Mouse (Mus musculus) neural tube, embryonic 11.5 days (tissue): Measurements from ENCODE around the gene Map2k1. TPM values are rescaled to one million over a fixed set of nuclear protein-coding genes. Genes with fewer than 3 reads are reported as not detected.

ENCODE experiments used
- ATAC-seq: fragments of 200-750 bp; cut with Nextera tagmentation; 2 replicates; pipeline ENCODE4 v1.8.0; 2017; ENCODE audit warnings: moderate number of reproducible peaks, mild to moderate bottlenecking, moderate TSS enrichment, moderate library complexity; ENCODE audit not compliant: insufficient read depth, low FRiP score, low TSS enrichment
- DNase-seq: peaks from one replicate; pipeline ENCODE4 v3.0.0-alpha.2; 2015; ENCODE audit warnings: low spot score
- H3K27ac ChIP-seq: fragments of 300-500 bp; sonication (generic); 2 replicates; pipeline ENCODE4 v1.5.1; 2014; ENCODE audit warnings: low read depth, mild to moderate bottlenecking, low read length
- H3K27me3 ChIP-seq: fragments of 300-500 bp; sonication (generic); 2 replicates; pipeline ENCODE4 v1.6.1; 2014; ENCODE audit warnings: mild to moderate bottlenecking, low read length, mixed read lengths; ENCODE audit not compliant: control insufficient read depth, insufficient read depth
- H3K36me3 ChIP-seq: fragments of 300-500 bp; sonication (generic); 2 replicates; pipeline ENCODE4 v1.6.1; 2014; ENCODE audit warnings: mild to moderate bottlenecking, low read length, moderate library complexity, mixed read lengths; ENCODE audit not compliant: control insufficient read depth, insufficient read depth
- H3K4me1 ChIP-seq: fragments of 300-500 bp; sonication (generic); 2 replicates; pipeline ENCODE4 v1.6.1; 2014; ENCODE audit warnings: low read length, mixed read lengths; ENCODE audit not compliant: control insufficient read depth, insufficient read depth
- H3K4me2 ChIP-seq: fragments of 300-500 bp; sonication (generic); 2 replicates; pipeline ENCODE4 v1.6.1; 2014; ENCODE audit warnings: low read depth, mild to moderate bottlenecking, moderate library complexity
- H3K4me3 ChIP-seq: fragments of 300-500 bp; sonication (generic); 2 replicates; pipeline ENCODE4 v1.5.1; 2014; ENCODE audit warnings: low read depth, low read length
- H3K9ac ChIP-seq: fragments of 300-500 bp; sonication (generic); 2 replicates; pipeline ENCODE4 v1.6.1; 2014; ENCODE audit warnings: mild to moderate bottlenecking, low read length
- H3K9me3 ChIP-seq: fragments of 300-500 bp; sonication (generic); 2 replicates; pipeline ENCODE4 v1.6.1; 2016; ENCODE audit warnings: low read length; ENCODE audit not compliant: control insufficient read depth
- WGBS: fragments of 180-500 bp; shearing (Covaris S2); extraction: QIAGEN DNeasy Blood & Tissue Kit; methylation state at CpG from one replicate; pipeline ENCODE4 v1.1.7; 2014; 5-methylcytosine and 5-hydroxymethylcytosine counted together
- polyA plus RNA-seq: library from polyadenylated mRNA; unstranded; fragments of >200 nt; fragmentation: Nextera tagmentation; extraction: Ambion mirVana; gene quantifications from 2 replicates; pipeline ENCODE4 v1.2.1, GENCODE M21; 2014

The Map2k1 gene
- polyA plus RNA-seq, 1 experiment from 2014 or later: 84.5 TPM

- Histone ChIP-seq H3K9ac (no peak overlapping the region), H3K27ac (no peak overlapping the region), H3K27me3 (no peaks in the 10 kb centered on the region), H3K4me2 (no peak overlapping the region), H3K4me3 (no peak overlapping the region), H3K36me3 (peaks cover 2% of the 10 kb centered on the region; the same call in 1 of the 2 replicates), H3K4me1 (no peaks in the 10 kb centered on the region), H3K9me3 (no peaks in the 10 kb centered on the region)
- 47% methylated on average over 2 of the region's 2 CpGs for WGBS
- ATAC-seq: no peak
- DNase-seq: no peak
These were observed 31.3 kb downstream of the Map2k1 start for GRCm38 (mm10) chr9:64222098-64222497.

- no peak overlapping the region for H3K9ac ChIP-seq
- WGBS: 79% methylated on average over 4 of the region's 4 CpGs
- no peak overlapping the region for H3K4me2 ChIP-seq
- no peaks in the 10 kb centered on the region for H3K4me1 ChIP-seq
- H3K27ac ChIP-seq: no peak overlapping the region
- no peaks in the 10 kb centered on the region for H3K27me3 ChIP-seq
- H3K9me3 ChIP-seq: no peaks in the 10 kb centered on the region
- H3K4me3 ChIP-seq: no peak overlapping the region
- DNase-seq (no peak), ATAC-seq (no peak)
- peaks cover 2% of the 10 kb centered on the region; the same call in 1 of the 2 replicates for H3K36me3 ChIP-seq
These were observed 32.0 kb downstream of the Map2k1 start for GRCm38 (mm10) chr9:64221480-64221879.

DNA sequence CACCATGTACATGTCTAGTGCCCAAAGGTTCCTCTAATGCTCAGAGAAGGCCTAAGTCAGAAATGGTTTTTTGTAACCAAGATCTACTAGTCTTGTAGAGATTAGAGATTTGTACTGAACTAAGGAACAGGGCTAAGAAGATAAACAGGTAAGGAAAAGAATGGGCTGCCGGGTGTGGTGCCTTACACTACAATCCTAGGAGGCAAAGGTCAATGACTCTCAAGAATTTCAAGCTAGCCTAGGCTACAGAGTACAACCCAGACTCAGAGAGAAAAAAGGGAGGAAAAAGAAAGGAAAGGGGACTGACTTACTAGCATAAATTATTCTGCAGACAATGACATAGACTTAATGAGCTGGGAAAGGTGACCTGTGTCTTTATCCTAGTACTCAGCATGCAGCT is 32.8 kb downstream of the Map2k1 start:
- no peak for DNase-seq
- H3K9ac ChIP-seq: no peak overlapping the region
- H3K36me3 ChIP-seq: peaks cover 2% of the 10 kb centered on the region; the same call in 1 of the 2 replicates
- H3K4me2 ChIP-seq: no peak overlapping the region
- H3K27me3 ChIP-seq: no peaks in the 10 kb centered on the region
- WGBS: 46% methylated on average over 1 of the region's 1 CpGs
- H3K9me3 ChIP-seq: no peaks in the 10 kb centered on the region
- H3K4me3 ChIP-seq: no peak overlapping the region
- H3K27ac ChIP-seq: no peak overlapping the region
- ATAC-seq: no peak
- H3K4me1 ChIP-seq: no peaks in the 10 kb centered on the region

DNA sequence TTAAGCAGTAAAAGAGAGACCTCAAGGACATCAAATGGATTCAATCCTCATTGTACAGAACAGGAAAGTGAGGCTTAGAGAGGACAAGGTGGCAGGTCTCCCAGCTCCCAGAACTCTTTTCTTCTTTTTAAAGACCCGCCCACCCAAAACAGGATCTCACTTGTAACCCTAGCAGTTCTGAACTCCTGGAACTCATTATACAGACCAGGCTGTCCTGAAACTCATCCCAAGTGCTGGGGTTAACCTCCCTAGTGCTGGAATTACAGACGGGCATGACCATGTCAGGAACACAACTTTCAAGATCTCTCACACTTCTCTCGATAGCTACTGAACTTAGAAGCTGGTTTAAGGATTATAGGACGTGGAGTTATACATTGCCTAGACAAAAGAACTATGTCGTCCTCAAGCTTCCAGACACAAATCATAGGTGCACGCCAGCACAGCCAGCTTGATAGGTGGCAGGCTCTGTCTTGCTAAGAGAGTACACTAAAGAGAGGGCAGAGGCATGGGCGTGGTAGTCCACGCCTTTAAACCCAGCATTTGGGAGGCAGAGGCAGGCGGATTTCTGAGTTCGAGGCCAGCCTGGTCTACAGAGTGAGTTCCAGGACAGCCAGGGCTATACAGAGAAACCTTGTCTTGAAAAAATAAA is 33.5 kb downstream of the Map2k1 start:
- H3K36me3 ChIP-seq: peaks cover 2% of the 10 kb centered on the region; the same call in 1 of the 2 replicates
- no peaks in the 10 kb centered on the region for H3K27me3 ChIP-seq
- DNase-seq (no peak), ATAC-seq (no peak)
- H3K27ac ChIP-seq: no peak overlapping the region
- WGBS: 84% methylated on average over 10 of the region's 10 CpGs
- no peak overlapping the region for H3K9ac ChIP-seq
- H3K4me1 ChIP-seq: no peaks in the 10 kb centered on the region
- no peaks in the 10 kb centered on the region for H3K9me3 ChIP-seq
- H3K4me2 ChIP-seq: no peak overlapping the region
- H3K4me3 ChIP-seq: no peak overlapping the region

DNA sequence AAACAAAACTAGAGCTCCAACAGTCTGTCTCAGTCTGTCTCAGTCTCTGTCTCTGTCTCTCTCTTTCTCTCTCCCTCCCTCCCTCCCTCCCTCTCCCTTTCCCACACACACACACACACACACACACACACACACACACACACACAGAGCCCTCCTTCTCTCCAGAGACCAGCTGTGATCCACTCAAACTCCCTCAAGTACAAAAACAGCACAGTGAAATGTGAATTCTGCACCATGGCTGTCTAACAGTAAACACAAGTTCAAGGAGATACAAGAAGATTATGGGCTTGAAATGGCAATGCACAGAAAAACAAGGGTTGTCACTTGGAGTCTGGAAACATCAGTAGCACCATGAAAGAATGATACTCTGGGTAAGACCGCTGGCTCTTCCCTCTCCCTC is 34.1 kb downstream of the Map2k1 start:
- ATAC-seq (no peak), DNase-seq (no peak)
- H3K27me3 ChIP-seq: no peaks in the 10 kb centered on the region
- no peaks in the 10 kb centered on the region for H3K36me3 ChIP-seq
- no peaks in the 10 kb centered on the region for H3K4me1 ChIP-seq
- H3K27ac ChIP-seq: no peak overlapping the region
- 85% methylated on average over 1 of the region's 1 CpGs for WGBS
- no peak overlapping the region for H3K9ac ChIP-seq
- no peak overlapping the region for H3K4me3 ChIP-seq
- H3K4me2 ChIP-seq: no peak overlapping the region
- H3K9me3 ChIP-seq: no peaks in the 10 kb centered on the region

GRCm38 (mm10) chr9:64217887-64218286 is 35.5 kb downstream of the Map2k1 start:
- ATAC-seq: no peak
- no peak overlapping the region for H3K9ac ChIP-seq
- no peak for DNase-seq
- H3K9me3 ChIP-seq: no peaks in the 10 kb centered on the region
- no peak overlapping the region for H3K4me3 ChIP-seq
- H3K4me1 ChIP-seq: no peaks in the 10 kb centered on the region
- H3K27ac ChIP-seq: no peak overlapping the region
- H3K36me3 ChIP-seq: no peaks in the 10 kb centered on the region
- H3K27me3 ChIP-seq: no peaks in the 10 kb centered on the region
- no peak overlapping the region for H3K4me2 ChIP-seq

DNA sequence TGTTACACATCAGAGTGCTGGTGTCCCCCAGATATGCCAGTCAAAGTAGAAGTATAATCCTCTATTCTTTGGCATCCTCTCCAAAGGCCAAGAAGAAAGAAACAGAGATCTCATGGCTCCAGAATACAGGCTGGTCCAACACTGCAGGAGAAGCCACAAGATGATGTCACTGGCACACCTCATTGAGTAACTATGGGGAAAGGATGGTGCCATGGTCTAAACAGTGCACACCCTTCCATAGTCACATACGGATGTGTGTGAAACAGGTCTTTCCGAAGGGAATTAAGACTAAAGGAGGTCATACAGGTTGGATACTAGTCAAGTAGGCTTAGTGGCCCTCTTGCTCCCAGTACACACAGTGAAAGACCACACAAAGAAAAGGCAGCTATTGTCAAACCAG is 36.8 kb downstream of the Map2k1 start:
- H3K4me3 ChIP-seq: no peak overlapping the region
- no peak overlapping the region for H3K9ac ChIP-seq
- H3K4me1 ChIP-seq: no peaks in the 10 kb centered on the region
- ATAC-seq: no peak
- H3K27ac ChIP-seq: no peak overlapping the region
- DNase-seq: no peak
- no peaks in the 10 kb centered on the region for H3K36me3 ChIP-seq
- no peaks in the 10 kb centered on the region for H3K27me3 ChIP-seq
- H3K4me2 ChIP-seq: no peak overlapping the region
- 96% methylated on average over 2 of the region's 2 CpGs for WGBS
- no peaks in the 10 kb centered on the region for H3K9me3 ChIP-seq

- no peak overlapping the region for H3K4me3 ChIP-seq
These were observed 37.3 kb downstream of the Map2k1 start for GRCm38 (mm10) chr9:64216090-64216489.

DNA sequence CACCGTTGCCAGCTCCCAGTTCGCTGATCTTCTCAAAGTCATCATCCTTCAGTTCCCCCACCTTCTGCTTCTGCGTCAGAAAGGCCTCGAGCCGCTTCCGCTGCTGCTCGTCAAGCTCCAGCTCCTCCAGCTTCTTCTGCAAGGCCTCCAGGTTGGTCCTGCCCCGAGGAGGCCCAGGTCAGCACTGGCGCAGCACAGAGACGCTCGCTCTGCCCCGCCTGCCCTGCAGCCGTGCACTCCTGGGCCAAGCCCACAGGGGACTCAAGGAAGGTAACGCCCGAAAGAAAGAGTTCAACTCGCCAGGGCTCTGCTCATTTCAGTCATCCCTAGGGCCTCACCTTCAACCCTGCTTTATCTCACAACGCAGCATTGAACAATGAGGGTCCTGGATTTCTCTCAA is 39.0 kb downstream of the Map2k1 start:
- no peak overlapping the region for H3K4me3 ChIP-seq
- H3K9ac ChIP-seq: no peak overlapping the region
- DNase-seq (no peak), ATAC-seq (no peak)
- H3K4me1 ChIP-seq: no peaks in the 10 kb centered on the region
- H3K36me3 ChIP-seq: no peaks in the 10 kb centered on the region
- no peaks in the 10 kb centered on the region for H3K27me3 ChIP-seq
- WGBS: 93% methylated on average over 17 of the region's 17 CpGs
- H3K4me2 ChIP-seq: no peak overlapping the region
- H3K9me3 ChIP-seq: no peaks in the 10 kb centered on the region
- H3K27ac ChIP-seq: no peak overlapping the region

More at GRCm38 (mm10) chr9:64216090-64216489, 37.3 kb downstream of the Map2k1 start:
- DNase-seq (no peak), ATAC-seq (no peak)
- Histone ChIP-seq H3K4me2 (no peak overlapping the region), H3K36me3 (no peaks in the 10 kb centered on the region), H3K27ac (no peak overlapping the region), H3K4me1 (no peaks in the 10 kb centered on the region), H3K9ac (no peak overlapping the region), H3K27me3 (no peaks in the 10 kb centered on the region), H3K9me3 (no peaks in the 10 kb centered on the region)
- 89% methylated on average over 4 of the region's 4 CpGs for WGBS
